Mouse (Mus musculus) mature B cell (primary cell): Measurements from ENCODE around the gene Cblc.

ENCODE experiments used
- in situ Hi-C: fragments of 300-500 bp; cut with MboI; formaldehyde crosslinking; loops from 2 replicates; pipeline ENCODE4 v1.14.3; 2019

Cblc gene

GRCm38 (mm10) chr7:19783630-19784029 lies 13.0 kb downstream of the Cblc start:
- in situ Hi-C loops = no loop called here

GRCm38 (mm10) chr7:19782645-19783044 lies 14.0 kb downstream of the Cblc start:
- in situ Hi-C loops = no loop called here

DNA sequence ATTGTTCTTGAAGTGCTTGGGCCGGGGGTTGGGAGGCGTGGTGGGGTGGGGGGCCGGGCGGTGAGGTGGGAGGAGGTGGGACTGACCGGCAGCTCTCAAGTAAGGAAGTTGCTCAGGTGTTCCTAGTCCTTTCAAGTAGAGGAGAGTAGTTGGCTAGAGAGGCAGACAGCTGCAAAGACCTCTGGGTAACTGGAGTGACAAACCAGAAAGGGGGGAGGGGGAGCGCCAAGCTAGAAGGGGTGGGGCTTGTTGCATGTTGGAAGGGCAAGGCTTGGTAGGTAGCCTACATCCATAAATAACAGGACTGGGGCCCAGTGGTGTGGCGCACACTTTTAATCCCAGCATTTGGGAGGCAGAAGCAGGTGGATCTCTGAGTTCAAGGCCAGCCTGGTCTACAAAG lies 14.9 kb downstream of the Cblc start:
- in situ Hi-C loops = no loop called here

DNA sequence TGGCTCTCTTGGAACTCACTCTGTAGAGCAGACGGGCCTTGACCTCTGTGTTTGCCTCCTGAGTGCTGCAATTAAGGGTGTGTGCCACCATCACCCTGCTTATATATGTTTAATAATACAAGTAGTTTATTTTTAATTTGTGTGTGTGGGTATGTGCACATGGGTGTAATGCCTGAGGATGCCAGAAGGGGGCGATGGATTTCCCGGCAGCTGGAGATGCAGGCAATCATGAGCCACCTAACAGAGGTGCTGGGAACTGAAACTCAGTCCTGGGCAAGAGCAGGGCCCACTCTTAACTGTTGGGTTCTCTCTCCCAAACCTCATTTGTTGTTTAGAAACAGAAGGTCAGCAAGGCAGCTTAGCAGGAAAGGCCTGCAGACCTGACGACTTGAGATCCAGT lies 16.7 kb downstream of the Cblc start:
- in situ Hi-C loops = no loop called here

- in situ Hi-C loops = no loop called here
Measured at GRCm38 (mm10) chr7:19778645-19779044, 18.0 kb downstream of the Cblc start.

DNA sequence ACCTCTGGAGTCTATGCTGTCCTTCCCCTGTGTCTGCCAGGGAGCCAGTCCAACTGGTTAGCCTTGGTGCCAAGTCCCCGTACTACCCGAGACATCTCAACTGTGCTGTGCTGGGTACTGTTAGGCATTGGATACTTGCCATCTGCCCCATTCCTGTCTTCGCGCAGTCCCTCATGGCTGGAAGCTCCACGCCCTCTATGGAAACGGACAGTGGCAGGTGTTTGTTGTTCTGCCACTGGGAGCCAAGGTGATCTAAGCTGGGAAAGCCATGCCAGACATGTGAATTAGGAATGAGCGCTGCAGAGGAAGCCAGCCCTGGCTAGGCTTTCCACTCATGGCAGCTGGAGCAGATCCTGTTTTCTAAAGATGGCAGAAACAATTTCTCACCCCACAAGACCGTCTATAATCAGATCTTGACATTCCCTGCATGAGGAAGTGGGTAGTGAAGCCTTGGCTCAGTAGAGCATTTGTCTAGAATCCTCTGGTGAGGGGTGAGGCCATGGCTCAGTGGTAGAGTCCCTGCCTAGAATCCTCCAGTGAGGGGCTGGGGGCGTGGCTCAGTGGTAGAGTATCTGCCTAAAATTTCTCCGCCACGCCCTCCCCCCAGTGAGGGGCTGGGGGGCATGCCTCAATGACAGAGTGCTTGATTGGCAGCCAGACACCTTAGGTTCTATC lies 19.4 kb downstream of the Cblc start:
- in situ Hi-C loops = no loop called here

DNA sequence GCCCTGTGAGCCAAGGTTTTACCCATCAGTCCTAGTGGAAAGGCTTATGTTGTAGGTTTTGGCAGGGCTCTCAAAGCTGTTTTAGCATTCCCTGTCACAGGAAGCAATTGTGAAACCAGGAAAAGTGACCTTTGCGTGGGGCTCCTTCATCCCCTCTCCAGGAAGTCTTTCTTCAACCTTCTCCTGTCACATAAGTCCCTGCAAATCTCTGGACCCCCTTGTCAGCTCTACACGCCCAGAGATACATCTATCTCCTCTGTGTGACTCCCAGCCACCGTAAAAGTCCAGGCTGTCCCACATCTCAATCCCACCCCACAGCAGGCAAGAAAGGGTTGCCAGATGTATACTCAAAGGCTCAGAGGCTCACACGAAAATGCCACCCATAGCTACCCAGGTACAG lies 24.9 kb downstream of the Cblc start:
- in situ Hi-C loops = no loop called here

DNA sequence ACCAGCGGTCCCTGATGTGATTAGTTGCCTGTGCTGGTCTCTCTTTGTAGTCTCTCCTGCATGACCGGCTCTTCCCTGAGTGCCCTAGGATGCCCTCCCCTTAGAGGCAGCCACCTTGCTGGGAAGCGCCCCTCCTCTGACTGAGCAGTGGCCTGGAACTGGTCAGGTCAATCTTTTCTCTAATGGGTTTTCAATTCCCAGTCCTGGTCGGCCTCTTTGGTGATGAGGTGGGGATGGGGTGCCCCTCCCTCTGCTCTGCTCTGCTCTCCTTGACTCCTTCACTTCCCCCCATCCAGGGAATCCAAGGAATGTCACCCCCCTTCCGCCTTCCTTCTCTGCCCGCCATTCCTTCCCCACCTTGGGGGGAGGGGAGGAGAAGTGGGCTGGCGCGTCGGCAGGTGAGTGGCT lies 25.6 kb downstream of the Cblc start, which contains the start of gene Bcam:
Gene Bcam, minus strand, starts transcription at position 33 of the 408 bp plus-strand sequence.
- in situ Hi-C loops = no loop called here

- in situ Hi-C loops = no loop called here
Measured at GRCm38 (mm10) chr7:19770375-19770754, 26.2 kb downstream of the Cblc start.

- in situ Hi-C loops = no loop called here
Measured at GRCm38 (mm10) chr7:19769434-19770374, 26.9 kb downstream of the Cblc start.

DNA sequence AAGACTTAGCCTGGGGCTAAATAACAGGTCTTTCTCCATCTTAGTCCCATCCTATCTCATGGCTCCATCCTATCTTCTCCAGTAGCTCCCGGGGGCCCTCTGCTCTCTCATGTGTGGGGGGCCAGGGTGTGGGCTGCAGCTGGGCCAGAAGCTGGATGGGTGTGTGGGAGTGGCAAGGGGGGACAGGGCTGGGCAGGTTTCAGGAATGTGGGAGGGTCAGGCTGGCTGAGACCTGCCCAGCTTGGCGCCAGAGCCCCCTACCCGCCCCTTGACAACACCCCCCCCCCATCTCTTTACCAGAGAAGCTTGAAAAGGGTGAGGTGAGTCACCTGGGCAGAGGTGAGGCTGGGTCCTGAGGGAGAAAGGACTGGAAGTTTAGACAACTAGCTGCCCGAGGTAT lies 27.6 kb downstream of the Cblc start:
- in situ Hi-C loops = no loop called here

GRCm38 (mm10) chr7:19768251-19768650 lies 28.4 kb downstream of the Cblc start:
- in situ Hi-C loops = no loop called here

DNA sequence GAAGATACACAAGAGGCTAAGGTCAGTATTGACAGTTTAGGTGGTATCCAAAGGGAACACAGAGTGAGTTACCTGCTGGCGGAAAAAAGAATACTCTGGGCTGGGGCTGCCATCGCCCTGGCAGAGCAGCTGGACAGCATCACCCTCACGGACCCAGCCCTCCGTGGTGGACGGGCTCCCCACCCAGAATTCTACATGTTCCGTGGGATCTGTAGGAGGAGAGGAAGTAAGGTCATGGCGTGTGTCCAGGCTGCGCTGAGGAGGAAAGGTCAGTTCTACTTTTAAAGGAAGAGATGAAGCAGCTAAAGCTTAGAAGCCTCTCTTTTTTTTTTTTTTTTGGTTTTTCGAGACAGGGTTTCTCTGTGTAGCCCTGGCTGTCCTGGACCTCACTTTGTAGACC lies 32.0 kb downstream of the Cblc start:
- in situ Hi-C loops = no loop called here

- in situ Hi-C loops = no loop called here
Measured at GRCm38 (mm10) chr7:19763829-19764477, 32.7 kb downstream of the Cblc start.

GRCm38 (mm10) chr7:19762283-19762682 lies 34.3 kb downstream of the Cblc start:
- in situ Hi-C loops = no loop called here

GRCm38 (mm10) chr7:19760021-19760420 lies 36.6 kb downstream of the Cblc start:
- in situ Hi-C loops = no loop called here

DNA sequence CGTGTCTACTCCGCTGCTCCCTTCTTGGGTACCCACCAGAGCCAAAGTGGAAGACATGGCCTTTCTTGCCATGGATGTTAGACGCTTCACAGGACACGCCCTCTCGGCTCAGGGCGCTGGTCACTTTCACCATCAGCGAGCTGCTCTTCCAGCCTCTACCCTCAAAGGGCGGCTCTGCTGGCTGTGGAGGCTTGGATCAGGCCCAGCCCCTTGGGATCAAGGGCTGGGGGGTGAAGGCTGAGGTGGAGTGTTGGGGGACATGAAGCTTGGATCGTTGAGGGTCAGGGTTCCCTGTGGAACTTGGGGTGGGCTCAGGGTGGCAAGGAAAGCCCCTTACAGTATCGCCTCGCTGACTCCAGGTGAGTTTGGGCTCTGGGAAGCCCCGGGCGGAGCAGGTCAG lies 38.0 kb downstream of the Cblc start:
- in situ Hi-C loops = no loop called here

DNA sequence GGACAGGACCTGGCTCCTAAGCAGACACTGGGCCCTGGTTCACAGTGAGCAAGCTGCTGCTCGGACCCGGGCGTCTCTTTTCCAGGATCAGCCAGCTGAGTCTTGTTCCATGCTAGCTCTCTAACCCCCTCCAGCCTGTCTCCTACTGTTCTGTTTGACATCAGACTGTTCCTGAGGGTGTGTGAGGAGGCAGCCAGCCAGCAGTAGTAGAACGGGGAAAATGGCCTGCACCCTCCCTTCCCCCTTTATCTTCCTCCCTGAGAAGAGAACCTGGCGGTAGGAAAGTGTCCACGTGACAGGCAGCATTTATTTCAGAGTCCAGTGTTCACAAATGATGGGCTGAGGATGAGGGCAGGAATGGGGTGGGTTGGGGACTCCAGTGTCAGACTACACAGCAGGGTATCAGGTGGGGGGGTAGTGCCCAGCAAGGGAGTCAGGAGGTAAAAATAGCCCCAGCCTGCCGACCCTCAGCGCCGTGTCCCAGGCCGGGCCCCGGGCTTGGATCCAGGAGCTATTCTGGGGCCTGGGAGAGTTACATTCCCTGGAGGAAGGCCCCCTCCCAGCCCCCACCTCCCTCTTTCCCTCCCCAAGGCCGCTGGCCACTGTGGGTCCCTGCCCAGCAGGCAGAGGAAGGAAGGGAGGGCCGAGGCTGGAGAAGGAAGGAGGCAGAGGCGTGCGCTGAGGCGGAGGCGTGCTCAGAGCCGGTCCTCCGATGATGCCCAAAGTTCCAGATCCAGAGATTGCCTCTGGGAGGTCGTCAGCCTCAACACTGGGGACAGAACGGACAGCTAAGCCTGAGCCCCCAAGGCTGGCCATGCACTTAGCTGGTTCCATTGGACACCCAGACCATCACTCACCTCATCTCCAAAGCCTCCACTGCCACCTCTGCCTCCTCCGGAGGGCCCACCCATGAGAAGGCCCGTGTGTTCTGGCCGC lies 40.5 kb downstream of the Cblc start:
- in situ Hi-C loops = no loop called here

DNA sequence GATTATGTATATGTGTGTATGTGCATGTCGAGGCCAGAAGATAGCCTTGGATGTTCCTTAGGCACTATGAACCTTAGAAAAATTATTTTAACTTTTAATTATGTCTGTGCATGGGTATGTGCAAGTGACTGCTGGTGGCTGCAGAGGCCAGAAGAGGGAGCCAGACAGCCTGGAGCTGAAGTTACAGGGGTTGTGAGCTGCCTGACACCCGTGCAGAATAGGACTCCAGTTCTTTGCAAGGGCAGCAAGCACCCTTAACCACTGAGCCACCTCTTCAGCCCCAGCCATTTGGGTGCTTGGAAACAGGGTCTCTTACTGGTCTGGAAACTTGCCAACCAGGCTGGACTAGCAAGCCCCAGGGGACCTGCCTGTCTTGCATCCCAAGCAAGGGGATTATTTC lies 41.6 kb downstream of the Cblc start:
- in situ Hi-C loops = no loop called here

DNA sequence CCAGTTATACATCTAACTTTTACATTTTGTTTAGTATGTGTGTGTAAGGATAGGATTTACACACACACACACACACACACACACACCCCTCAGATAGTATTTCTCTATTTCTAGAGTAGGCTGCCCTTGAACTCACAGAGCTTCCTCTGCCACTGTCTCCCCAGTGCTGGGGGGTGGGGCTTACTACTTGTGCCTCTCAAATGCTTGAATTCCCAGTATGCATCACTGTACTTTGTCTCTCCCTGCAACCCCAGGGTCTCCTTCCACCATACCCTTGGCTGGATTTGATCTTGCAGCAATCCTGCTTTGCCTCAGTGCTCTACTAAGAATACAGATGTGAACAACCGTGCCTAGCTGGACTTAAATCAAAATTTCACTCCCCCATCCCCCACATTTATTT lies 42.5 kb downstream of the Cblc start:
- in situ Hi-C loops = no loop called here

- in situ Hi-C loops = no loop called here
Measured at GRCm38 (mm10) chr7:19753587-19753986, 43.0 kb downstream of the Cblc start.

DNA sequence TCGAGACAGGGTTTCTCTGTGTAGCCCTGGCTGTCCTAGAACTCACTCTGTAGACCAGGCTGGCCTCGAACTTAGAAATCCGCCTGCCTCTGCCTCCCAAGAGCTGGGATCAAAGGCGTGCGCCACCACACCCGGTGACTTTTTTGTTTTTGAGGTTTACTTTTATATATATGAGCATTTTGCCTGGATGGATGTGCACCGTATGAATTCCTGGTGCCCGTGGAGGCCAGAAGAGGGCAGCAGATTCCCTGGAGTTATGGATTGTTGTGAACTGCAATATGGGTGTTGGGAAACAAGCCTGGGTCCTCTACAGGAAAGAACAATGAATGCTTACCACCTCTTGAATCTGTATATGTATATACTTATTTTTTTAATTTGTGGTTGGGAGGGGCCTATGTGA lies 44.0 kb downstream of the Cblc start:
- in situ Hi-C loops = no loop called here
